Mouse (Mus musculus) stomach, embryonic 14.5 days (tissue): ENCODE measurements around the gene Cdh18. TPM values are rescaled to one million over a fixed set of nuclear protein-coding genes. Genes with fewer than 3 reads are reported as not detected.

ENCODE experiments used
- ATAC-seq: fragments of 200-750 bp; cut with Nextera tagmentation; 2 replicates; pipeline ENCODE4 v1.8.0; 2017; ENCODE audit warnings: low read depth, moderate TSS enrichment; ENCODE audit not compliant: insufficient number of reproducible peaks, insufficient read depth, low FRiP score
- H3K27ac ChIP-seq: fragments of 300-500 bp; sonication (generic); 2 replicates; pipeline ENCODE4 v1.5.1; 2014; ENCODE audit warnings: mild to moderate bottlenecking, low read length, moderate library complexity, mixed read lengths
- H3K27me3 ChIP-seq: fragments of 300-500 bp; sonication (generic); 2 replicates; pipeline ENCODE4 v1.6.1; 2014; ENCODE audit warnings: low read length, control low read depth, mixed read lengths; ENCODE audit not compliant: control insufficient read depth, insufficient read depth
- H3K36me3 ChIP-seq: fragments of 300-500 bp; sonication (generic); 2 replicates; pipeline ENCODE4 v1.6.1; 2014; ENCODE audit warnings: mild to moderate bottlenecking, control low read depth, low read length, moderate library complexity, mixed read lengths; ENCODE audit not compliant: control insufficient read depth, insufficient read depth
- H3K4me1 ChIP-seq: fragments of 300-500 bp; sonication (generic); 2 replicates; pipeline ENCODE4 v1.6.1; 2014; ENCODE audit warnings: low read length, control low read depth, mixed read lengths; ENCODE audit not compliant: control insufficient read depth, insufficient read depth
- H3K4me2 ChIP-seq: fragments of 300-500 bp; sonication (generic); replicated peaks from 2 replicates; pipeline ENCODE4 v1.6.1; 2014; ENCODE audit warnings: low read depth, low read length, control low read depth
- H3K4me3 ChIP-seq: fragments of 300-500 bp; sonication (generic); 2 replicates; pipeline ENCODE4 v1.5.1; 2014; ENCODE audit warnings: low read depth, low read length, control low read depth
- H3K9ac ChIP-seq: fragments of 300-500 bp; sonication (generic); replicated peaks from 2 replicates; pipeline ENCODE4 v1.6.1; 2014; ENCODE audit warnings: low read depth, mild to moderate bottlenecking, control low read depth, low read length, moderate library complexity, mixed read lengths
- H3K9me3 ChIP-seq: fragments of 300-500 bp; sonication (generic); 2 replicates; pipeline ENCODE4 v1.6.1; 2016; ENCODE audit warnings: low read depth, low read length, control low read depth; ENCODE audit not compliant: control insufficient read depth
- WGBS: fragments of 180-500 bp; shearing (Covaris S2); extraction: QIAGEN DNeasy Blood & Tissue Kit; methylation state at CpG from one replicate; pipeline ENCODE4 v1.1.7; 2014; 5-methylcytosine and 5-hydroxymethylcytosine counted together
- polyA plus RNA-seq: library from polyadenylated mRNA; unstranded; fragments of >200 nt; fragmentation: Nextera tagmentation; extraction: Ambion mirVana; gene quantifications from 2 replicates; pipeline ENCODE4 v1.2.1, GENCODE M21; 2014

Gene Cdh18
- polyA plus RNA-seq = 5.1 and 5.2 TPM in 2 replicates

- H3K4me2 ChIP-seq = no peak within 1 kb of the TSS
- no peaks in the 10 kb centered on the region for H3K27me3 ChIP-seq
These were observed at the start of gene Cdh18 for GRCm38 (mm10) chr15:22548711-22549271. Gene Cdh18, plus strand, starts transcription at chr15:22549022.

GRCm38 (mm10) chr15:22511271-22511670 lies 37.6 kb upstream of the Cdh18 start:
- no peaks in the 10 kb centered on the region for H3K9me3 ChIP-seq
- ATAC-seq = no peak
- no peaks in the 10 kb centered on the region for H3K36me3 ChIP-seq
- no peak overlapping the region for H3K9ac ChIP-seq
- no peaks in the 10 kb centered on the region for H3K4me1 ChIP-seq
- no peaks in the 10 kb centered on the region for H3K27me3 ChIP-seq
- H3K4me3 ChIP-seq = no peak overlapping the region
- H3K4me2 ChIP-seq = no peak overlapping the region
- H3K27ac ChIP-seq = no peak overlapping the region

More at GRCm38 (mm10) chr15:22548711-22549271, at the start of gene Cdh18:
- no peak for ATAC-seq
- Histone ChIP-seq H3K9ac (no peak within 1 kb of the TSS), H3K36me3 (no peaks in the 10 kb centered on the region), H3K4me1 (no peaks in the 10 kb centered on the region), H3K4me3 (no peak within 1 kb of the TSS), H3K9me3 (no peaks in the 10 kb centered on the region), H3K27ac (no peak within 1 kb of the TSS)
- WGBS = 35% methylated on average over 5 of the region's 5 CpGs

GRCm38 (mm10) chr15:22535828-22536227 lies 13.0 kb upstream of the Cdh18 start:
- WGBS = 47% methylated on average over 2 of the region's 2 CpGs
- no peak overlapping the region for H3K27ac ChIP-seq
- ATAC-seq = no peak
- no peaks in the 10 kb centered on the region for H3K27me3 ChIP-seq
- H3K4me1 ChIP-seq = no peaks in the 10 kb centered on the region
- H3K4me3 ChIP-seq = no peak overlapping the region
- no peak overlapping the region for H3K4me2 ChIP-seq
- no peak overlapping the region for H3K9ac ChIP-seq
- no peaks in the 10 kb centered on the region for H3K36me3 ChIP-seq
- H3K9me3 ChIP-seq = no peaks in the 10 kb centered on the region

GRCm38 (mm10) chr15:22577974-22578616 lies 29.3 kb downstream of the Cdh18 start:
- H3K9ac ChIP-seq = no peak overlapping the region
- no peaks in the 10 kb centered on the region for H3K27me3 ChIP-seq
- H3K36me3 ChIP-seq = no peaks in the 10 kb centered on the region
- 10% methylated on average over 4 of the region's 4 CpGs for WGBS
- no peak overlapping the region for H3K4me2 ChIP-seq
- no peaks in the 10 kb centered on the region for H3K9me3 ChIP-seq
- no peak overlapping the region for H3K27ac ChIP-seq
- no peak for ATAC-seq
- H3K4me1 ChIP-seq = no peaks in the 10 kb centered on the region
- H3K4me3 ChIP-seq = no peak overlapping the region

- Histone ChIP-seq H3K4me1 (no peaks in the 10 kb centered on the region), H3K36me3 (no peaks in the 10 kb centered on the region), H3K4me3 (no peak overlapping the region), H3K27ac (no peak overlapping the region), H3K4me2 (no peak overlapping the region), H3K9ac (no peak overlapping the region), H3K27me3 (no peaks in the 10 kb centered on the region), H3K9me3 (no peaks in the 10 kb centered on the region)
- ATAC-seq = no peak
- WGBS = 35% methylated on average over 3 of the region's 3 CpGs
These were observed 29.8 kb downstream of the Cdh18 start for GRCm38 (mm10) chr15:22578617-22578990.

GRCm38 (mm10) chr15:22584667-22585066 lies 35.8 kb downstream of the Cdh18 start:
- Histone ChIP-seq H3K4me2 (no peak overlapping the region), H3K27ac (no peak overlapping the region), H3K27me3 (no peaks in the 10 kb centered on the region), H3K9me3 (no peaks in the 10 kb centered on the region), H3K4me3 (no peak overlapping the region), H3K4me1 (no peaks in the 10 kb centered on the region), H3K36me3 (no peaks in the 10 kb centered on the region), H3K9ac (no peak overlapping the region)
- no peak for ATAC-seq
- 80% methylated on average over 1 of the region's 1 CpGs for WGBS

- Histone ChIP-seq H3K27me3 (no peaks in the 10 kb centered on the region), H3K27ac (no peak overlapping the region), H3K4me1 (no peaks in the 10 kb centered on the region), H3K4me2 (no peak overlapping the region), H3K4me3 (no peak overlapping the region), H3K36me3 (no peaks in the 10 kb centered on the region), H3K9ac (no peak overlapping the region), H3K9me3 (no peaks in the 10 kb centered on the region)
- ATAC-seq = no peak
- 74% methylated on average over 2 of the region's 2 CpGs for WGBS
These were observed 167.6 kb downstream of the Cdh18 start for GRCm38 (mm10) chr15:22716376-22716775.

GRCm38 (mm10) chr15:22717681-22718080 lies 168.9 kb downstream of the Cdh18 start:
- no peaks in the 10 kb centered on the region for H3K4me1 ChIP-seq
- H3K9ac ChIP-seq = no peak overlapping the region
- no peaks in the 10 kb centered on the region for H3K36me3 ChIP-seq
- ATAC-seq = no peak
- 71% methylated on average over 3 of the region's 3 CpGs for WGBS
- H3K9me3 ChIP-seq = no peaks in the 10 kb centered on the region
- H3K4me3 ChIP-seq = no peak overlapping the region
- H3K27ac ChIP-seq = no peak overlapping the region
- H3K4me2 ChIP-seq = no peak overlapping the region
- H3K27me3 ChIP-seq = no peaks in the 10 kb centered on the region

GRCm38 (mm10) chr15:22726574-22726973 lies 177.8 kb downstream of the Cdh18 start:
- Histone ChIP-seq H3K9ac (no peak overlapping the region), H3K36me3 (no peaks in the 10 kb centered on the region), H3K4me2 (no peak overlapping the region), H3K4me1 (no peaks in the 10 kb centered on the region), H3K27me3 (no peaks in the 10 kb centered on the region), H3K9me3 (no peaks in the 10 kb centered on the region), H3K27ac (no peak overlapping the region), H3K4me3 (no peak overlapping the region)
- ATAC-seq = no peak
- 46% methylated on average over 1 of the region's 1 CpGs for WGBS
